Mouse (Mus musculus): ENCODE results near the gene Letmd1. TPM values are rescaled to one million over a fixed set of nuclear protein-coding genes. Genes with fewer than 3 reads are reported as not detected.

The Letmd1 gene
- polyA plus RNA-seq, 1 experiment from 2014 or later = 36.0 TPM

Other genes starting within 250 kb of the Letmd1 start
- 62.9 and 65.3 TPM in 2 replicates for gene Atf1, start 241.2 kb upstream of the Letmd1 start, polyA plus RNA-seq (2014; fragmentation: Nextera tagmentation; extraction: Ambion mirVana)
- not detected in 2 replicates for gene Tmprss12, start 188.2 kb upstream of the Letmd1 start, polyA plus RNA-seq (2014; fragmentation: Nextera tagmentation; extraction: Ambion mirVana)
- gene Mettl7a1, start 164.9 kb upstream of the Letmd1 start, polyA plus RNA-seq (2014; fragmentation: Nextera tagmentation; extraction: Ambion mirVana) = 4.4 and 5.7 TPM in 2 replicates
- not detected in 2 replicates for gene Mettl7a3, start 134.1 kb upstream of the Letmd1 start, polyA plus RNA-seq (2014; fragmentation: Nextera tagmentation; extraction: Ambion mirVana)
- not detected in 2 replicates for gene Methig1, start 115.9 kb upstream of the Letmd1 start, polyA plus RNA-seq (2014; fragmentation: Nextera tagmentation; extraction: Ambion mirVana)
- not detected in 2 replicates for gene Mettl7a2, start 115.8 kb upstream of the Letmd1 start, polyA plus RNA-seq (2014; fragmentation: Nextera tagmentation; extraction: Ambion mirVana)
- gene Higd1c, start 104.5 kb upstream of the Letmd1 start, polyA plus RNA-seq (2014; fragmentation: Nextera tagmentation; extraction: Ambion mirVana) = not detected in 2 replicates
- gene Gm5475, start 46.9 kb upstream of the Letmd1 start, polyA plus RNA-seq (2014; fragmentation: Nextera tagmentation; extraction: Ambion mirVana) = 0.10 TPM in 1 of 2 replicates, not detected in the other
- gene Slc11a2, start 44.0 kb upstream of the Letmd1 start, polyA plus RNA-seq (2014; fragmentation: Nextera tagmentation; extraction: Ambion mirVana) = 51.2 and 55.4 TPM in 2 replicates
- gene Csrnp2, start 26.5 kb downstream of the Letmd1 start, polyA plus RNA-seq (2014; fragmentation: Nextera tagmentation; extraction: Ambion mirVana) = 6.5 and 7.5 TPM in 2 replicates
- gene Tfcp2, start 83.0 kb downstream of the Letmd1 start, polyA plus RNA-seq (2014; fragmentation: Nextera tagmentation; extraction: Ambion mirVana) = 12.8 and 13.0 TPM in 2 replicates
- 0.92 and 1.2 TPM in 2 replicates for gene Pou6f1, start 131.0 kb downstream of the Letmd1 start, polyA plus RNA-seq (2014; fragmentation: Nextera tagmentation; extraction: Ambion mirVana)
- gene Dazap2, start 146.3 kb downstream of the Letmd1 start, polyA plus RNA-seq (2014; fragmentation: Nextera tagmentation; extraction: Ambion mirVana) = 256 and 274 TPM in 2 replicates
- 14.1 and 15.6 TPM in 2 replicates for gene Smagp, start 167.9 kb downstream of the Letmd1 start, polyA plus RNA-seq (2014; fragmentation: Nextera tagmentation; extraction: Ambion mirVana)
- gene Bin2, start 200.5 kb downstream of the Letmd1 start, polyA plus RNA-seq (2014; fragmentation: Nextera tagmentation; extraction: Ambion mirVana) = 56.6 and 62.1 TPM in 2 replicates
- gene Cela1, start 218.9 kb downstream of the Letmd1 start, polyA plus RNA-seq (2014; fragmentation: Nextera tagmentation; extraction: Ambion mirVana) = 10.5 and 13.7 TPM in 2 replicates